Mouse (Mus musculus): ENCODE results near the gene Camkmt.

The Camkmt gene

GRCm38 (mm10) chr17:85361006-85361405, 270.7 kb downstream of the Camkmt start:
- no peak for DNase-seq (ENCODE audit: extremely low read depth, insufficient read length, low spot score)

GRCm38 (mm10) chr17:85367319-85367718, 277.0 kb downstream of the Camkmt start:
- DNase-seq (ENCODE audit: extremely low read depth, insufficient read length, low spot score) = no peak

DNA sequence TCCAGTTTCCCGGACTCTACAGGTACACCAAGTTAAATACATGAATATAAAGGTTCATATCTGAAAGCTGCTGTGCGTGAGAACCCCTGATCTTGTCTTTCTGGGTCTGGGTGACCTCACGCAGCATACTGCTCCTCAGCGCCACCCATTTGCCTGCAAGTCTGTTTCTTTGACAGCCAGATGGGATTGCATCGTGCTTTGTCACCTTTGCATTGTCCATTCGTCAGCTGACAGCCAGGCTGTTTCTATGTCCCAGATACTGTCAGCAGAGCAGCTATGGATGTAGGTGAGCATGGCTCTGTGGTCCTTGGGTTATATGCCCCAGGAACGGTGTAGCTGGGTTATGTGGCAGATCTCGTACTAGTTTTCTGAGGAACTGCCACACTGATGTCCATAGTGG, 278.4 kb downstream of the Camkmt start:
- DNase-seq (ENCODE audit: extremely low read depth, insufficient read length, low spot score) = no peak

GRCm38 (mm10) chr17:85372076-85372475, 281.7 kb downstream of the Camkmt start:
- DNase-seq (ENCODE audit: extremely low read depth, insufficient read length, low spot score) = no peak

DNA sequence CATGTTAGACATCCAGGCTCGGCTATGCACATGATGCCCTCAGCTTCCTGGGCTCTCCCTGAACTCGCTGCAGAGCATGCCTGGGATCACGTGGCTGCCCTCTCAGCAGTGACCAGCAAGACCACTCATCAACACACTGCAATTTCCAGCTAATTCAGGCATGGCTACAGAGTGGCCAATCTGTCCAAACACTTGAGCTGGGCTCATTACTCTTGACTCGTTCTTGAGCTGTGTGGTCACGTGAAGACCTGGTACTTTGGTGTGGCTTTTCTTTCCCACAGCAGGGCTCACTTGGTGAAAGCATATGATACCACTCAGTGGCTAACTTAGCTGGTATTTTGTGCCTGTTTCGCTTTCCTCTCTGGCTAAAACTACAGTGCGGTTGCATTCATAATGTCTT, 282.2 kb downstream of the Camkmt start:
- DNase-seq (ENCODE audit: extremely low read depth, insufficient read length, low spot score) = no peak

DNA sequence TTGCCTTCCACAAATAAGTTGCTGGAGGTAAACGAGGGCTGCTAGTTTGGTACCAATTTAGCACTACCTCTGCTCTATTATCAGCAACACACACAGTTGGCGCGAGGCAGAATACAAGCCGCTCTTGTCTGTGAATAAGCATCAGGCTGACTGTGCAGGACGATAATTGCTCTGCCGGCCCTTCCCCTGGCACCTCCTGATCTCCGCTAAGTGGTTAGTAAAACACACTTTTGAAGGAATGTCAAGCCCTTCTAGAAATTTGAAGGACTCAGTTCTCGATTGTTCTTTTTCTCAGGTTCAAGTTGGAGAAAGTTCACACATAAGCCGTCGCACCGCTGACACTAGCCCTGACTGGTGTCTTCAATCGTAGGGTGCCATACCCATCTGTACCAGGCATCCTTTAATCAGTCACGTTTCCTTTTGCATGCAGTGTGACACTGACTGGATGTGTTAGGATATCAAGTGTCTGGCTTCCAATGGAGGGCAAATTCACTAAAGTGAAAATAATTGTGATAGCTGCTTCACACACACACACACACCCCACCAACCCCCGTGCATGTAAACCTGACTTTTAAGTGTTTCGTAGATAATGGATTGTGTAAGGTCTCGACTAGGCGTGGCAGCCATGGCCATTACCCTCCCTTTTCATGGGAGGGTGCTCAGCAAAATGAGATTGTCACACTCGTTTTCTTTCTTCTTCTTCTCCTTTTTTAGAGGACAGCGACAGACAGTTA, 283.9 kb downstream of the Camkmt start:
- DNase-seq (ENCODE audit: extremely low read depth, insufficient read length, low spot score) = no peak

- no peak for DNase-seq (ENCODE audit: extremely low read depth, insufficient read length, low spot score)
Observed at GRCm38 (mm10) chr17:85374834-85375176, 284.5 kb downstream of the Camkmt start.

DNA sequence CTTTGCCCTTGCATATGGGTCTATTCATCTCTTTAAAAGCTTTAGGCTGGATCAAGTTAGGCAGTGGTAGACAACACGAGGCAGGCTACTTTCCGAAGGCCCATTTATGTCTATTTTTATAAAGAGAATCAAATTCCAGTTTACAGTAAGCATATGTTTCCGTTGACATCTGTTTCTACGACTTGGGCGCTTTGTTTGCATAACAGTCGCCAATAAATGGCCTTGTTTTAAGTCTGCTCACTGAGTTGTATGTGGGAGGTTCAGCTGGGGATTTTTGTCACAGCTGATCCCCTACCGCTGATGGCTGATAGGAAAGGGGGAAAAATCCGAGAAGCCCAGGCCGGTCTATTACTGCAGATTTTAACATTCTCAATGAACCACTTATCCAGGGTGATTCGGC, 285.2 kb downstream of the Camkmt start:
- DNase-seq (ENCODE audit: extremely low read depth, insufficient read length, low spot score) = no peak

GRCm38 (mm10) chr17:85377496-85377895, 287.1 kb downstream of the Camkmt start:
- DNase-seq (ENCODE audit: extremely low read depth, insufficient read length, low spot score) = no peak

GRCm38 (mm10) chr17:85379101-85379500, 288.7 kb downstream of the Camkmt start:
- no peak for DNase-seq (ENCODE audit: extremely low read depth, insufficient read length, low spot score)

DNA sequence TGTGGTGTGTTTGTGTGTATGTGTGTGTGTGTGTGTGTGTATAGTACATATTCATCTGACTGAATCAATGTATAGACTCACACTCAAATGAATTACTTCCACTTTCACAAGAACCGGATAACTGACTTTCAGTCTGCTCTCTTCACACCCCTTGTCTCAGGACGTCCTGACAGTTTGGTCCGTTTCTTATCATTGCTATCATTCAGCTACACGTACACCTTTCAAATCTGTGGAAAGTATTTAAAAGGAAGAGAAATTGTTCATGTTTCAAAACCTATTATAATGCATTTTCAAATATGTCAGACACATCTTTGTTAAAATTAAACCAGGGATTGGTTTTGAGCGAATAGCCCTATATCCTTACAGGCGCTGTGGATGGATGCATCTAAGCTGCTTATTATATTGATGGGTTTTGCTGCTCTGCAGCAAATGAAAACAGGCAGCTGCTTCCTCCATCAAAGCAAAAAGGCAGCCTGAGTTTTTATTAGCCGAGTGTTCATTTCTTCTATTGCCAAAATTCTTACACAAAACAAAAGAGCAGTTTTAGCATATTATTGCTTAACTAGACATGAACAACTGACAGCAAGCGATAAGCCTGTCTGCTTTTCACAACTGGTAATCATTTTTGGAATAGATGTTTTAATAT, 291.3 kb downstream of the Camkmt start:
- no peak for DNase-seq (ENCODE audit: extremely low read depth, insufficient read length, low spot score)

DNA sequence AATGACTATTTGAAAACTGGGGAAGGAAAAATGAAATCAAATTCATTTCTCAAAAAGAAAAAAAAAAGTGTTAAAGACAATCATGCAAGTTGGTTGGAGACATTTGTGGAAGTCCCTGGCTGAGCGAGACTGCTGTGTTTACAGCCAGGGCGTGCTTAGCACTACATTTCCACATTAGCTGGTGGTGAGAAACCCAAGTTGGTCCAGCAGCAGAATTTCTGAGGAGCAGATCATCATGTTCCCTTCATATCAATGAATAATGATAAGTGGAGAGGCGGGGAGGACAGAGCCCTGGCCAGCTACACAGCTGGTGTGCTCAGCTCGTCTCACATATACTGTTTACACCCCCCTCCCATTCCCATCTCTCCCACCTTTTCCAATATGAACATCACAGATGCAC, 292.0 kb downstream of the Camkmt start:
- no peak for DNase-seq (ENCODE audit: extremely low read depth, insufficient read length, low spot score)

- DNase-seq (ENCODE audit: extremely low read depth, insufficient read length, low spot score) = no peak
Observed at GRCm38 (mm10) chr17:85382906-85383305, 292.6 kb downstream of the Camkmt start.

GRCm38 (mm10) chr17:85393091-85393890, 302.9 kb downstream of the Camkmt start:
- no peak for DNase-seq (ENCODE audit: extremely low read depth, insufficient read length, low spot score)

DNA sequence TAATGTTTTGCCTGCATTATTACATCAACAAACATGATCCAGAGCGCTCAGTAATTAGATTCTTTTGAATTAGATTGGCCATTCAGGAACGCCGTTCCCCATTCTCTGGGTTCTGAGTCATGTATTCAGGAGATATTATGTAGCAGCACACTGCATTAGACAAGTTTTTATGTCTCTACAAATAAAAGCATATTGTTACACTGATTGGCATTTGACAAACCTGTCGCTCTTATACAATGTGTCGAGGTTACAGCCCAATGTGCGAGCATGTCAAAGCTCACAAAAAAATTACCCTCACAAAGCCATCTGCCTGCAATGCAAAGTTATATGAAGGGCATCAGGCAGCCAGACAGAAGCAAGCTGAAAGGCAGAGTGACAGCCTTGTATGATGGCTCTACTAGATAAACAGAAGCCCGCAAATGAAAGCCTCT, 303.6 kb downstream of the Camkmt start:
- DNase-seq (ENCODE audit: extremely low read depth, insufficient read length, low spot score) = no peak

GRCm38 (mm10) chr17:85395502-85395901, 305.1 kb downstream of the Camkmt start:
- DNase-seq (ENCODE audit: extremely low read depth, insufficient read length, low spot score) = no peak

DNA sequence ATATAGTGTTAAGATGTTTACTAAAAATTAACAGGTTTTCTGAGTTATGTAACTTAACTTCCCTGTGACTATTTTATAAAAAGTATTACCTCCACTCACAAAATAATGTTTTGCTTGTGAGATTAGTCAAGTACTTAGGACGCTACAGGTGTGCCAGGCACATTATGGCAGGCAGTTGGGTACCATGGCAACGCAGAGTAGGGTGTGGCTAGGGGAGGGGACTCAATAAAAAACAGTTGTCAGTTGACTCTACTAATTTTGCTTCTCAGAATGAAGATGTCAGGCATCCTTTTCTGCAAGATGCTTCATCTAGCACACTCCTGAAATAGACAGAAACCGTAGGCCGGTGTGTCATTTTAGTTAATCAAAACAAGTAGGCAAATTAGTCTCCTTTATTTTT, 310.4 kb downstream of the Camkmt start:
- no peak for DNase-seq (ENCODE audit: extremely low read depth, insufficient read length, low spot score)

DNA sequence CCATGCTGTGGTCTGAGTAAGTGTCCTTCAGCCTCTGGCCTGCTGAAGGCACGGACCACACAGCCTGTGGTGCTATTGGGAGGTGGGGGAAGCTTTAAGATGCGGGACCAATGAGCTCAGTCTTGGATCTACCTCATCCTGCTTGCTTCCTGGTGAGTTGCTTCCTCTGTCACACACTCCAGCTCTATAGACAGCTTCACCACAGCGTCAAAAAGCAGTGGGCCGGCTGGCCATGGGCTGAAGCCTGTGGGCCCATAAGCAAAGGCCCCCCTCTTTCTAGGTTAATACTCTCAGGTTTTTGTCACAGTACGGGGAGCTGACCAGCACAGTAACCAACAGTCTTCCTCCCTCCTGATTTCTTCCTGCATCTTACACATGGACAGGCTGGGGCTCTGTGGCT, 314.8 kb downstream of the Camkmt start:
- DNase-seq (ENCODE audit: extremely low read depth, insufficient read length, low spot score) = no peak

DNA sequence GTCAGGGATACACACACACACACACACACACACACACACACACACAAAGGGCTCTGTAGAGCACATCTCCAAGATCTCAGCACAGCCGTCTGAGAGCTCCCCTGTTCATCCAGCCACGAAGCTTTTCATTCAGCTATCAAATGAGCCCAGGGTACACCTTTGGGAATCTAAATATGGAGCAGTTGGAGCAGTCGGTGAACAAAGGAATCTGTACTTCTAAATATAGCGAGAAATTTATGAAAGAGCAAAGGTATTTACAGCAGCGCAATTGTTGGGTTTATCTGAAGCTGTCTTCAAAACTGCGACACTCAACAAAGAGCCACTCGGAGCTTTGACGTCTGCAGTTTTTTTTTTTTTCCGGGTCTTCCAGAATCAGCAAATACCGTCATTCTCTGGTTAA, 315.8 kb downstream of the Camkmt start:
- no peak for DNase-seq (ENCODE audit: extremely low read depth, insufficient read length, low spot score)

GRCm38 (mm10) chr17:85428831-85429230, 338.5 kb downstream of the Camkmt start:
- DNase-seq (ENCODE audit: extremely low read depth, insufficient read length, low spot score) = no peak

DNA sequence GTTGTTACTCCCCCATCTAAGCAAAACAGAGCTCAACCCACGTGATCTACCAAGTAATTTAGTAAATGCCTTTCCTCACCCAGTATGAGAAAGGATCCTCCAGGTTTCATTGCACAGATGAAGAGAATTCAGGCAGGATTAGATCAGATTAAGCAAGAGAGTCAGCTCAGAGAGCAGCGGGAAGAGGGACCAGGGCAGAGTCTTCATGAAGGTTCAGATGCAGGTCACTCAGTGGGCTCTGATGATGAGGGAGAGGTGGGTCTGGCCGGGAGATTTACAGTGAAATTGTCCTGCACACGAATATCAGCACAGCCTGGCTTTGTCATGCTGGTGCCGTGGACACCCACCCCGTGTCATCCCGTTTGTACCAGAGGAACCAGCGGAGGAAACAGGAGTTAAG, 342.6 kb downstream of the Camkmt start:
- DNase-seq (ENCODE audit: extremely low read depth, insufficient read length, low spot score) = no peak

DNA sequence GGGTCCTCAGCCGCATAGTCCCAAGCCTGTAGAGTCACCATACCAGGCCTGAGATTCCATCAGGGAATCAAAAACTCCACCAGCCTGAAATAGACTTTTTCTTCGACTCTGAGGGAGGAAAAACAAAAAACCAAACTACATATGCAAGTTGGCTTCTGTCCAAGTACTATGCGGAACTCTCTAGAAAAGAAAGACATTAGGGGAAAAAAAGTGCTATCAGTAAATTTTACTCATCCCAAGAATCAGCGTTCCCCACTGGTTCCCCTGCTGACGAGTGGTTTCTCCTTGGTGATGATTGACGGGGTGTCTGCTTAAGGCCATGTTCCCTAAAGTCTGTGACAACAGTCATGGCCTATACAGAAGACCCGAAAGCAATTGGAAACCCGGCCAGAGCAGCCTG, 352.7 kb downstream of the Camkmt start:
- no peak for DNase-seq (ENCODE audit: extremely low read depth, insufficient read length, low spot score)
